Mouse (Mus musculus) small intestine, adult 2 months (tissue): Measurements from ENCODE around the gene Xlr5b.
"Not testable (repeated sequence)": the region's sequence is repeated elsewhere in the genome, so short reads cannot be mapped to it uniquely, and the experiment has no call there.

Experiments used
- CTCF ChIP-seq: fragments of 200-500 bp; IDR thresholded peaks from 2 replicates; pipeline ENCODE4 v1.5.1; 2012; ENCODE audit warnings: low read depth, mild to moderate bottlenecking, control low read depth, inconsistent platforms, low read length, moderate library complexity, mixed read lengths; ENCODE audit not compliant: insufficient replicate concordance, insufficient read length; ENCODE audit errors: extremely low read depth
- POLR2A ChIP-seq: fragments of 200-500 bp; IDR thresholded peaks from 2 replicates; pipeline ENCODE4 v1.6.1; 2012; ENCODE audit warnings: low read depth, mild to moderate bottlenecking, control low read depth, inconsistent platforms, low read length, moderate library complexity

DNA sequence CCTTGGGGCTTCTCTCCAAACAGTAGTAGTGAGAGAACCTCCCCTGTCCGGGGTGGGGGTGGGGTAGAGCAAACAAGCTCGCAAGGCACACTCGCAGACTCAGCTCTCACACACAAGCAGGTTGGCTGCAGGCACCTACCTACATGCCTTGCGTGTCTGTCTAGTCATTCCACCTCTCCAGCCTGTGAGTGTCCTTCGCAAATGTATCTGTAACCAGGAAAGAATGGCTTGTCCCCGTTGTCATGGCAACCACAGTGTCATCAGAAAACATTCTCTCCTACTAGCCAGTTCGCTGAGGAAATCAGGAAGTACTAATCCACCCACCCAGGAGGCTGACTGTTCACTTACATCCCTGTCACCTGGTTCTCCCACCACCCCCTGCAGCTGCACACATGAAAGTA lies 5.4 kb upstream of the Xlr5b start:
- TF ChIP-seq POLR2A, CTCF: not testable (repeated sequence)
